Mouse (Mus musculus): ENCODE results near the gene Olfr512. TPM values are rescaled to one million over a fixed set of nuclear protein-coding genes. Genes with fewer than 3 reads are reported as not detected.

The Olfr512 gene
- polyA plus RNA-seq (2015; fragmentation: Nextera tagmentation; extraction: Ambion mirVana): not detected in 2 replicates

- no peak for ATAC-seq (replicated peaks)
Observed at GRCm38 (mm10) chr7:108713020-108713419, at the start of gene Olfr512. Gene Olfr512, plus strand, starts transcription at chr7:108713320.

GRCm38 (mm10) chr7:108666118-108666517 lies 47.0 kb upstream of the Olfr512 start, which contains the start of gene Olfr510:
Gene Olfr510, plus strand, starts transcription at chr7:108666418.
- no peak within 1 kb of the TSS for H3K9ac ChIP-seq
- no peaks in the 10 kb centered on the region for H3K9me3 ChIP-seq
- H3K36me3 ChIP-seq (replicated peaks): no peaks in the 10 kb centered on the region
- no peaks in the 10 kb centered on the region for H3K4me1 ChIP-seq
- no peak within 1 kb of the TSS for H3K4me3 ChIP-seq
- no peak within 1 kb of the TSS for H3K4me2 ChIP-seq
- ATAC-seq (replicated peaks): no peak
- WGBS: 93% methylated on average over 1 of the region's 1 CpGs
- no peaks in the 10 kb centered on the region for H3K27me3 ChIP-seq (replicated peaks)
- no peak within 1 kb of the TSS for H3K27ac ChIP-seq

More at GRCm38 (mm10) chr7:108713020-108713419, at the start of gene Olfr512:
- no peak within 1 kb of the TSS for H3K9ac ChIP-seq
- no peaks in the 10 kb centered on the region for H3K9me3 ChIP-seq
- H3K27me3 ChIP-seq (replicated peaks): no peaks in the 10 kb centered on the region
- H3K27ac ChIP-seq: no peak within 1 kb of the TSS
- H3K4me3 ChIP-seq: no peak within 1 kb of the TSS
- H3K4me1 ChIP-seq: no peaks in the 10 kb centered on the region
- no peak within 1 kb of the TSS for H3K4me2 ChIP-seq
- H3K36me3 ChIP-seq (replicated peaks): no peaks in the 10 kb centered on the region

DNA sequence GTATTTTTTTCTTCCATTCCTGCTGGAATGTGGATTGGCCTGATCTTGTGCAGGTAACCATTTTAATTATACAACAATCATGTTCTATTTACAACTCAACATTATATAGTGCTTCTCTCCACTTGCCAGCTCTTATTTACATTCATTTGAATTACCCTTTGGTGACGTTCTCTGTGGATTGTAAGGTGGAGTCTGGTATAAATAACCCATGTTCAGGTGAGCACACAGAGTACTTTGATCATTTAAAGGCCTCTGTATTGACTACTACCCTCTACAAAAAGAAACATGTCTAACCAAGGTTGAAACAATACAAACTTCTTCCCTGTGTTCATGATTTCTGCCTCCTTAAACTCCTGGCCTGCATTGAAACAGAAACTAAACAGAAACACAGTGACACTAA lies 42.1 kb upstream of the Olfr512 start:
- Histone ChIP-seq H3K4me2 (no peak overlapping the region), H3K9ac (no peak overlapping the region), H3K27ac (no peak overlapping the region), H3K36me3 (replicated peaks) (no peaks in the 10 kb centered on the region), H3K4me3 (no peak overlapping the region), H3K9me3 (peaks cover 5% of the 10 kb centered on the region; the same call in 1 of the 2 replicates), H3K27me3 (replicated peaks) (no peaks in the 10 kb centered on the region), H3K4me1 (no peaks in the 10 kb centered on the region)
- ATAC-seq (replicated peaks): no peak
- 73% methylated on average over 1 of the region's 1 CpGs for WGBS

DNA sequence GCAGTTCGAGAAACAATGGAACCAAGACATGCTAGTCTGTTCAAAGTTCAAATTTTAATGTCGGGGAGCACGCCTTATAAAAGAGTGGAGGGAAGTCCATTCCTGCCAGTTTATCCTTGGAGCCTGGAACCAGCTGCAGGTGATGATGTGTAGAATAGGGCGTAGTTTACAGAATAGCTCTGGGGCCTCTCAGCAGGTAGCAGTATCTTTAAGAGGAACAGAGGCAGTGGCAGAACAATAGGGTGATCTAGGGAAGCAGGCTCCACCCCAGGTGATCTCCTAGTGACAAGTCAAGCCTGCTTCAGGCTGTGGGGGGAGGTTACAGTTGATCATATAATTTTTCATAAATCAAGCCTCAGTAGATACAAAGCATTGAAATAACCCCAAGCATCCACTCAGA lies 34.2 kb upstream of the Olfr512 start:
- Histone ChIP-seq H3K9me3 (peaks cover 6% of the 10 kb centered on the region; the same call in 1 of the 2 replicates), H3K36me3 (replicated peaks) (no peaks in the 10 kb centered on the region), H3K27ac (no peak overlapping the region), H3K4me2 (no peak overlapping the region), H3K4me1 (no peaks in the 10 kb centered on the region), H3K9ac (no peak overlapping the region), H3K27me3 (replicated peaks) (no peaks in the 10 kb centered on the region), H3K4me3 (no peak overlapping the region)
- 88% methylated on average over 4 of the region's 4 CpGs for WGBS
- no peak for ATAC-seq (replicated peaks)

- Histone ChIP-seq H3K9me3 (no peaks in the 10 kb centered on the region), H3K27ac (no peak within 1 kb of the TSS), H3K4me2 (no peak within 1 kb of the TSS), H3K4me1 (no peaks in the 10 kb centered on the region), H3K4me3 (no peak within 1 kb of the TSS), H3K9ac (no peak within 1 kb of the TSS), H3K36me3 (replicated peaks) (no peaks in the 10 kb centered on the region), H3K27me3 (replicated peaks) (no peaks in the 10 kb centered on the region)
- 80% methylated on average over 1 of the region's 1 CpGs for WGBS
- no peak for ATAC-seq (replicated peaks)
Observed at GRCm38 (mm10) chr7:108750673-108751072, 37.6 kb downstream of the Olfr512 start, which contains the start of gene Olfr513. Gene Olfr513, plus strand, starts transcription at chr7:108750973.

- 32% methylated on average over 3 of the region's 3 CpGs for WGBS
- no peak overlapping the region for H3K4me2 ChIP-seq
- no peaks in the 10 kb centered on the region for H3K27me3 ChIP-seq (replicated peaks)
- H3K36me3 ChIP-seq (replicated peaks): no peaks in the 10 kb centered on the region
- H3K27ac ChIP-seq: no peak overlapping the region
- no peak for ATAC-seq (replicated peaks)
- no peak overlapping the region for H3K4me3 ChIP-seq
- H3K4me1 ChIP-seq: no peaks in the 10 kb centered on the region
- H3K9me3 ChIP-seq: no peaks in the 10 kb centered on the region
- H3K9ac ChIP-seq: no peak overlapping the region
Observed at GRCm38 (mm10) chr7:108760411-108760810, 47.3 kb downstream of the Olfr512 start.

Other genes with a start within 250 kb of the Olfr512 start
- gene Olfr498, start 248.0 kb upstream of the Olfr512 start, polyA plus RNA-seq (2015; fragmentation: Nextera tagmentation; extraction: Ambion mirVana): not detected in 2 replicates
- gene Olfr502, start 188.3 kb upstream of the Olfr512 start, polyA plus RNA-seq (2015; fragmentation: Nextera tagmentation; extraction: Ambion mirVana): not detected in 2 replicates
- gene Olfr503, start 168.8 kb upstream of the Olfr512 start, polyA plus RNA-seq (2015; fragmentation: Nextera tagmentation; extraction: Ambion mirVana): not detected in 2 replicates
- not detected in 2 replicates for gene Olfr504, start 147.5 kb upstream of the Olfr512 start, polyA plus RNA-seq (2015; fragmentation: Nextera tagmentation; extraction: Ambion mirVana)
- not detected in 2 replicates for gene Olfr506, start 102.5 kb upstream of the Olfr512 start, polyA plus RNA-seq (2015; fragmentation: Nextera tagmentation; extraction: Ambion mirVana)
- gene Olfr507, start 91.5 kb upstream of the Olfr512 start, polyA plus RNA-seq (2015; fragmentation: Nextera tagmentation; extraction: Ambion mirVana): not detected in 2 replicates
- not detected in 2 replicates for gene Olfr508, start 83.3 kb upstream of the Olfr512 start, polyA plus RNA-seq (2015; fragmentation: Nextera tagmentation; extraction: Ambion mirVana)
- 0.09 TPM in 1 of 2 replicates, not detected in the other for gene Olfr509, start 61.4 kb upstream of the Olfr512 start, polyA plus RNA-seq (2015; fragmentation: Nextera tagmentation; extraction: Ambion mirVana)
- gene Olfr510, start 46.9 kb upstream of the Olfr512 start, polyA plus RNA-seq (2015; fragmentation: Nextera tagmentation; extraction: Ambion mirVana): not detected in 2 replicates
- not detected in 2 replicates for gene Olfr513, start 37.7 kb downstream of the Olfr512 start, polyA plus RNA-seq (2015; fragmentation: Nextera tagmentation; extraction: Ambion mirVana)
- not detected in 2 replicates for gene Olfr514, start 112.7 kb downstream of the Olfr512 start, polyA plus RNA-seq (2015; fragmentation: Nextera tagmentation; extraction: Ambion mirVana)
- not detected in 2 replicates for gene Olfr516, start 137.2 kb downstream of the Olfr512 start, polyA plus RNA-seq (2015; fragmentation: Nextera tagmentation; extraction: Ambion mirVana)
- not detected in 2 replicates for gene Olfr517, start 159.1 kb downstream of the Olfr512 start, polyA plus RNA-seq (2015; fragmentation: Nextera tagmentation; extraction: Ambion mirVana)
- gene Olfr518, start 171.7 kb downstream of the Olfr512 start, polyA plus RNA-seq (2015; fragmentation: Nextera tagmentation; extraction: Ambion mirVana): not detected in 2 replicates
- gene Olfr519, start 181.1 kb downstream of the Olfr512 start, polyA plus RNA-seq (2015; fragmentation: Nextera tagmentation; extraction: Ambion mirVana): not detected in 2 replicates
- gene Nlrp10, start 216.9 kb downstream of the Olfr512 start, polyA plus RNA-seq (2015; fragmentation: Nextera tagmentation; extraction: Ambion mirVana): not detected in 2 replicates
- gene Eif3f, start 221.1 kb downstream of the Olfr512 start, polyA plus RNA-seq (2015; fragmentation: Nextera tagmentation; extraction: Ambion mirVana): 71.6 and 80.4 TPM in 2 replicates
- gene Tub, start 237.0 kb downstream of the Olfr512 start, polyA plus RNA-seq (2015; fragmentation: Nextera tagmentation; extraction: Ambion mirVana): 57.0 and 63.1 TPM in 2 replicates

Measured in midbrain, embryonic 15.5 days (tissue).